Mouse (Mus musculus) brain, embryonic 18.5 days (tissue): ENCODE results near the gene Aprt.
A peak's percentile ranks its signal among the peaks of the same experiment; 100 is the strongest.

Experiments
- DNase-seq: peaks from one replicate; pipeline ENCODE4 v3.0.0-alpha.2; 2012; ENCODE audit warnings: low read depth, low spot score

The Aprt gene

GRCm38 (mm10) chr8:122576648-122577022 lies at the start of gene Aprt:
TSS of gene Aprt (minus strand) at chr8:122576909.
- DNase-seq = peak; percentile 80

GRCm38 (mm10) chr8:122625811-122626210 lies 49.1 kb upstream of the Aprt start:
- no peak for DNase-seq

- no peak for DNase-seq
These were observed 47.9 kb upstream of the Aprt start for GRCm38 (mm10) chr8:122624653-122625052.

- DNase-seq = no peak
These were observed 47.3 kb upstream of the Aprt start for GRCm38 (mm10) chr8:122623844-122624642.

- DNase-seq = no peak
These were observed 46.0 kb upstream of the Aprt start, which contains the start of gene Pabpn1l for GRCm38 (mm10) chr8:122622727-122623126. TSS of gene Pabpn1l (minus strand) at chr8:122622739.

GRCm38 (mm10) chr8:122620446-122620845 lies 43.7 kb upstream of the Aprt start:
- DNase-seq = no peak

GRCm38 (mm10) chr8:122618660-122619378 lies 42.1 kb upstream of the Aprt start:
- DNase-seq = no peak

- peak; percentile 30 for DNase-seq
These were observed 41.3 kb upstream of the Aprt start for GRCm38 (mm10) chr8:122617947-122618546.

- DNase-seq = no peak
These were observed 39.6 kb upstream of the Aprt start for GRCm38 (mm10) chr8:122616181-122616905.

- DNase-seq = peak; percentile 94
These were observed 34.8 kb upstream of the Aprt start, which contains the start of the genes Galns and Trappc2l for GRCm38 (mm10) chr8:122611295-122612133. TSS of gene Galns (minus strand) at chr8:122611463. TSS of gene Trappc2l (plus strand) at chr8:122611640.

- no peak for DNase-seq
These were observed 34.0 kb upstream of the Aprt start for GRCm38 (mm10) chr8:122610612-122611277.

GRCm38 (mm10) chr8:122610209-122610608 lies 33.5 kb upstream of the Aprt start:
- no peak for DNase-seq

- DNase-seq = no peak
These were observed 30.1 kb upstream of the Aprt start for GRCm38 (mm10) chr8:122606810-122607209.

- DNase-seq = no peak
These were observed 28.7 kb upstream of the Aprt start for GRCm38 (mm10) chr8:122605367-122605766.

GRCm38 (mm10) chr8:122604640-122605039 lies 27.9 kb upstream of the Aprt start:
- no peak for DNase-seq

GRCm38 (mm10) chr8:122600666-122601065 lies 24.0 kb upstream of the Aprt start:
- DNase-seq = no peak

- no peak for DNase-seq
These were observed 19.3 kb upstream of the Aprt start for GRCm38 (mm10) chr8:122596031-122596430.

- DNase-seq = no peak
These were observed 17.2 kb upstream of the Aprt start for GRCm38 (mm10) chr8:122593783-122594507.

- no peak for DNase-seq
These were observed 16.5 kb upstream of the Aprt start for GRCm38 (mm10) chr8:122593240-122593639.
